Mouse (Mus musculus): ENCODE measurements around the gene Osbpl6. TPM values are rescaled to one million over a fixed set of nuclear protein-coding genes. Genes with fewer than 3 reads are reported as not detected.

Gene Osbpl6
- 0.32 TPM for polyA plus RNA-seq (2017; shearing (Covaris generic))

DNA sequence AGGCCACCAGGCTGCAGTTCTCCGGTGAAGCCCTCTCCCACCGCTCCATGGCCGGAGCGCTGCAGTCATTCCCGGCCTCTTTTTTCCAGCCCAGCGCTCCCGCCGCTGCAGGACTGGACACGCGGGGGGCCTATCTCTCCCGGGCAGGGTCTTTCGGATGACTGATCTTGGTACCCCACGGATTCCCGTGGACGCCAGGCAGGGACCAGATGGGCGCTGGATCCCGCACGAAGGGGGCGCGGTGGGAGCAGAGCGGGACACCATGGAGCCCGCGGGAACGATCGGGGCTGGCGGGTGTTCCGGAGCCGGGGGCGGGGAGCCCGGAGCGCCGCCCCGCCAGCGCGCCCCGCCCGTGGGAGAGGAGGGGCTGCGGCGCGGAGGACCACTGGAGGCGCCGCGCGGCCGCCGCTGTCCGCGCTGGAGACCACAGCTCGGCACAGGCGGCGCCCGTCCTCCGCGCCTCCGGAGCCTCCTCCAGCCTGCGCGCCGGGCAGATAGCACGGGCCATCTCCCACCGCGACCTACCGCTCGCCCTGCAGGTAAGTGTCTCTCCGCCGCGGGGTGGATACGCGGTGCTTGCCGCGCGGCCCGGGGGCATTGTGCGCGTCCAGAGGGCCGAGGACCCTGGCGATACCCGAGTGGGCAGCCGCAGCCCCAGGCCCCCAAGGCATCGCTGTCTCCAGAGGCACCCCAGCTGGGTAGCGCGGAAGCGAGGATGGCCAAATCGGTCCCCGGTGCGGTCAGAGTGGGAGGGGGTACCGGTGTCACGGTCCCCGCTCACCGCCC is at the start of gene Osbpl6:
TSS of gene Osbpl6 (plus strand) at position 358 of the 786 bp plus-strand sequence.

DNA sequence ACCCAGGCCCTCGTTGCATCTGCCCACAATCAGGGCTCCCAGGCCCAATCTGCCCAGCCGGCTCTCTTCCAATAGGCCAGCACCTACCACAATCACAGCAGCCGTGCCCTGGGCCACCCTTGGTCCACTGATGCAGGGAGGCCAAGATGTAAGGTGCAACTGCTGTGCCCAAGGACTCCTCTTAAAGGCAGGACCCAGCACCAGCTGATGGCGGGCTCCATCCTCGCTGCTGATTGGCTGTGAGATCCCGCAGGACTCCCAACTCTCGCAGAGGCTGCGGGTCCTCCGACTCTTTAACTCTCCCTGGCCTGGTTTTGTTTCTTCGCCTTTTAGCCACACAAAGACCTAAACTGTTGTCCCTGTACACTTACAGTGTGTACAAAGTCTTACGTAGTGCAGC is 46.1 kb upstream of the Osbpl6 start, which contains the start of gene Cyct:
TSS of gene Cyct (minus strand) at position 225 of the 400 bp plus-strand sequence.

DNA sequence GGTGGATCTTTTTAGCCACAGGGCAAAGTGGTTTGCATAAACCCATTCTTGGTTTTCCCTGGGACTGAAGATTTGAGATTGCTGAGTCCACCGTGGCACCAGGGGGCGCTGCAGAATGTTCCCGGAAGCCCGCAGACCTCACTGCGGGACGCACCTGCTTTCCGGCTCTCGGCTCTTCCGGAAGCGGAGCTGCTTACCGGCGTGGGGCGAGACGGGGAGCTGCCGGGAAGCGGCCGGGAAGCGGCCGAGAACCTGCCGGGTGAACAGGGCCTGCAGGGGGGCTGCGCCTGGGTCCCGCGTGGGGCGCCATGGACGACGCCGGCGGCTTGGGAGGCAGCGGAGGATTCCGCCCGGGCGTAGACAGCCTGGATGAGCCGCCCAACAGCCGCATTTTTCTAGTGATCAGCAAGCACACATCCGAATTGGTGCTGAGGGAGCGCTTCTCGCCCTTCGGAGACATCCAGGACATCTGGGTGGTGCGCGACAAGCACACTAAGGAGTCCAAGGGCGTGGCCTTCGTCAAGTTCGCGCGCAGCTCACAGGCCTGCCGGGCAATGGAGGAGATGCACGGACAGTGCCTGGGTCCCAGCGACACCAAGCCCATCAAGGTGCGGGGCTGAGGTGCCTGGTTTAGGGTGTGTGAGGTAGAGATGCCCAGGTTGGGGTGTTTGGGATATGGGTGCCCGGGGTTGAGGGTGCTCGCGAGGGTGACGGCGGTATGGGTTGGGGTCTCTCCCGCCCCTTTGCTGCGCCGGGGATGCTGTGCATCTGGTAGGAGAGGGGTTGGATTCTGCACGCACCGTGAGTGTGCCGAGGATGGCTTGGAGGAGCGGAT is 36.3 kb upstream of the Osbpl6 start, which contains the start of gene Rbm45:
TSS of gene Rbm45 (plus strand) at position 164 of the 835 bp plus-strand sequence.

DNA sequence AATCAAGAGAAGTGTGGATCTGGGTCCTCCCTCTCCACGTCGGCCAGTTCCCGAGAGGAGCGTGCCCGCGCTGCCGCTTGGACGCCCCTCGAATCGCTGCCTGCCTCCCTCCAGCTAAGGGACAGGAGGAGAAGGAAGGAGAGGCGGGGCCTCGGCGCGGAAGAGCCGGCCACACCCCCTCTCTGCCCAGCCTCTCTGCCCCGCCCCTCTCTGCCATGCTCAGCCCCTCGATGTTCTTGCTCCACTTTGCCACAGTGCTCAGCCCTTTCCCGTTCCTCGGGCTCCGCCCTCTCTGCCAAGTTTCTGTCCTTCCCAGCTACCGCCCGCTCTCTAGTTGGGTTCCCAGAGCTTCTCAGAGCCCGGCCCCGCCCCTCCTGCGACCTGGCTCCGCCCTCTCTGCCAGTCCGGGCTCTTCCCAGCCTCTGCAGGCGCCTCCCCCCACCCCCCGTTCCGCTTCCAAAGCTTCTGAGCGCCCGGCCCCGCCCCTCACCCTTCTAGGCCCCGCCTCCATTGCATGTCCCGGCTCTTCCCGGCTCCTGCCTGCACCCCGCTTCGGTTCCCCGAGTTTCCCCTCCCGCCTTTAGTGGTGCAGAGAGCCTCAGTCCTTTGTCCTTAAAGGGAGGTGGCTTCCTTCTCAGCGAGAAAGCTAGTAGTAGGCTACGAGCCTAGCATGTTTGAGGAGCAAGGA is 241.7 kb downstream of the Osbpl6 start, which contains the start of the genes Prkra and Pjvk:
TSS of gene Prkra (minus strand) at position 133 of the 688 bp plus-strand sequence.
TSS of gene Pjvk (plus strand) at position 594 of the 688 bp plus-strand sequence.

Other genes with a start within 250 kb of the Osbpl6 start
- 5.3 TPM for gene Pde11a, start 67.7 kb upstream of the Osbpl6 start, polyA plus RNA-seq (2017; shearing (Covaris generic))
- not detected for gene Cyct, start 46.1 kb upstream of the Osbpl6 start, polyA plus RNA-seq (2017; shearing (Covaris generic))
- gene Rbm45, start 36.5 kb upstream of the Osbpl6 start, polyA plus RNA-seq (2017; shearing (Covaris generic)), result 3.9 TPM
- gene Prkra, start 241.5 kb downstream of the Osbpl6 start, polyA plus RNA-seq (2017; shearing (Covaris generic)), result 2.0 TPM
- not detected for gene Pjvk, start 242.0 kb downstream of the Osbpl6 start, polyA plus RNA-seq (2017; shearing (Covaris generic))

Measured in naive thymus-derived CD4-positive, alpha-beta T cell, adult 5 months (primary cell).